Mouse (Mus musculus) heart, postnatal 0 days (tissue): ENCODE results near the gene Rasgef1b. TPM values are rescaled to one million over a fixed set of nuclear protein-coding genes. Genes with fewer than 3 reads are reported as not detected.

Source experiments
- ATAC-seq: fragments of 200-750 bp; cut with Nextera tagmentation; 2 replicates; pipeline ENCODE4 v1.8.0; 2017; ENCODE audit warnings: low read depth, moderate number of reproducible peaks, moderate library complexity; ENCODE audit not compliant: insufficient read depth
- DNase-seq: peaks from one replicate; pipeline ENCODE4 v3.0.0-alpha.2; 2016; ENCODE audit warnings: low spot score
- H3K27ac ChIP-seq: fragments of 300-500 bp; sonication (generic); 2 replicates; pipeline ENCODE4 v1.5.1; 2014; ENCODE audit warnings: low read depth, mild to moderate bottlenecking
- H3K27me3 ChIP-seq: fragments of 300-500 bp; sonication (generic); 2 replicates; pipeline ENCODE4 v1.6.1; 2014; ENCODE audit warnings: low read length, mixed read lengths; ENCODE audit not compliant: control insufficient read depth, insufficient read depth
- H3K36me3 ChIP-seq: fragments of 300-500 bp; sonication (generic); replicated peaks from 2 replicates; pipeline ENCODE4 v1.6.1; 2014; ENCODE audit warnings: low read length, mixed read lengths; ENCODE audit not compliant: control insufficient read depth, insufficient read depth
- H3K4me1 ChIP-seq: fragments of 300-500 bp; sonication (generic); 2 replicates; pipeline ENCODE4 v1.6.1; 2014; ENCODE audit warnings: antibody characterized with exemption; ENCODE audit not compliant: control insufficient read depth, insufficient read depth
- H3K4me2 ChIP-seq: fragments of 300-500 bp; sonication (generic); 2 replicates; pipeline ENCODE4 v1.6.1; 2014; ENCODE audit warnings: low read depth, mild to moderate bottlenecking, low read length, moderate library complexity
- H3K4me3 ChIP-seq: fragments of 300-500 bp; sonication (generic); 2 replicates; pipeline ENCODE4 v1.5.1; 2014; ENCODE audit warnings: low read depth, low read length
- H3K9ac ChIP-seq: fragments of 300-500 bp; sonication (generic); replicated peaks from 2 replicates; pipeline ENCODE4 v1.6.1; 2014; ENCODE audit warnings: low read depth, low read length, mixed read lengths
- H3K9me3 ChIP-seq: fragments of 300-500 bp; sonication (generic); replicated peaks from 2 replicates; pipeline ENCODE4 v1.6.1; 2016; ENCODE audit warnings: low read length; ENCODE audit not compliant: control insufficient read depth
- CTCF ChIP-seq: IDR thresholded peaks from 2 replicates; pipeline ENCODE4 v1.5.1; 2016; ENCODE audit warnings: antibody characterized with exemption, control low read depth, low read depth
- EP300 ChIP-seq: IDR thresholded peaks from 2 replicates; pipeline ENCODE4 v1.6.1; 2016; ENCODE audit warnings: antibody characterized with exemption, low read depth
- WGBS: fragments of 180-500 bp; shearing (Covaris S2); extraction: QIAGEN DNeasy Blood & Tissue Kit; methylation state at CpG from one replicate; pipeline ENCODE4 v1.1.7; 2014; 5-methylcytosine and 5-hydroxymethylcytosine counted together
- polyA plus RNA-seq: library from polyadenylated mRNA; unstranded; fragments of >200 nt; fragmentation: Nextera tagmentation; extraction: Ambion mirVana; gene quantifications from 2 replicates; pipeline ENCODE4 v1.2.1, GENCODE M21; 2015
- total RNA-seq: library from RNA; depleted of rRNA; stranded (reverse); fragments of >200 nt; gene quantifications from 2 replicates; pipeline ENCODE4 v1.2.3, GENCODE M21; 2014; ENCODE audit warnings: low replicate concordance

The Rasgef1b gene
- total and polyA plus RNA-seq, 2 experiments from 2014 or later, result 19.0 to 29.8 TPM

DNA sequence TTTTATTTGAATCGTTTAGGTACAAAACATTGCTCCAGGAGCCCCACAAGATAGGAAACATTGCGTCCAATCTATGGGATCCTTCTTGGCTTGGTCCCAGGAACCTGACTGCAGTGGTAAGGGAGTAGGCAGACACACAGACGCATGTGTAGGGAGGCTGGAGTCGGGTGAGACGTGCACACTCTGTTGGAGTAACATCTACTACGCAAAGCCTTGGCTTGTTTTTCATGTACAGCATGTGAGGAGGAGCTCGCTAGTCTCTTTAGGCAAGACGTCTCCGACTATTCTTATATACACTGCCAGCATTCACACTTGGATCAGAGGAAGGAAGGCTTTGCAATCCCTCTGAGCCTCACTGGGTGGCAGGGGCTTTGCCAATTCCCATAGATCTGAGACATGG lies 315.5 kb downstream of the Rasgef1b start:
- Histone ChIP-seq H3K4me2 (no peak overlapping the region), H3K4me1 (no peaks in the 10 kb centered on the region), H3K27ac (no peak overlapping the region), H3K4me3 (no peak overlapping the region), H3K27me3 (no peaks in the 10 kb centered on the region), H3K9ac (no peak overlapping the region), H3K36me3 (no peaks in the 10 kb centered on the region), H3K9me3 (no peaks in the 10 kb centered on the region)
- DNase-seq (no peak), ATAC-seq (no peak)
- 81% methylated on average over 9 of the region's 9 CpGs for WGBS
- TF ChIP-seq EP300, result no peak
- no peak for TF ChIP-seq CTCF

DNA sequence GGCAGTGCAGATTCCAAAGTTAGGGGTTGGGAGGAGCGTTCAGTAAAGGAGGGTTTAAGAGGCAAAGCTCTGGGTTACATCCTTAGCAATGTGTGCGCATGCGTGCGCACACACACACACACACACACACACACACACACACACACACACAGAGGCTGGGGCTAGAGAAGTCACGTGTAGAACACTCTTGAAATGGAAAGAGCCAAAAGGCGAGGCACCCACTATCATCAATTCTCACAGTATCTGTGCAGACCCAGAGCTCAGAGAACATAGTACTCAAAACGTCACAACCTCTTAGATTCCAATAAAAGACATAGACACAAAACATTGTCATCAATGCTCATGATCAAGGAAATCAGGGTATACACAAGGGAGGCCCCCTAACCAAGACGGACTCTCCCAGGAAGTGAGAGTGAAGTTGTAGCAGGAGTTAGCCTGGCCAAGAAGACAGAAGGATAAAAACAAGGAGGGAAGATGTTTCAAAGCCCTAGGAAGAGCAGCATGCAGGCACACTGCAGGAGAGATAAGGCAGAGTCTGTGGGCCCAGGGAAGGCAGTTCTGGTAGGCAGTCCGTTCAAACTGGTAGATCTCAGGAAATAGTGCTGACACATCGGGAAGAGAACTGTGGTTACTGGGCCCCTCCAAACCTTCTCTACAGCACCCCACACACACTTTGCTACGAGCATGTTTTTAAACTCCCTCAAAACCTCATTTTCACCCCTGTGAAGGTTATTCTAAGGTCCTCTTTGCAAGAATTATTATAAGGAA lies 324.3 kb downstream of the Rasgef1b start:
- Histone ChIP-seq H3K27ac (no peak overlapping the region), H3K27me3 (no peaks in the 10 kb centered on the region), H3K4me2 (no peak overlapping the region), H3K4me1 (peaks cover 26% of the 10 kb centered on the region), H3K9ac (no peak overlapping the region), H3K36me3 (no peaks in the 10 kb centered on the region), H3K9me3 (no peaks in the 10 kb centered on the region), H3K4me3 (no peak overlapping the region)
- TF ChIP-seq EP300 (no peak), CTCF (no peak)
- ATAC-seq, result no peak
- no peak for DNase-seq
- 78% methylated on average over 11 of the region's 11 CpGs for WGBS

DNA sequence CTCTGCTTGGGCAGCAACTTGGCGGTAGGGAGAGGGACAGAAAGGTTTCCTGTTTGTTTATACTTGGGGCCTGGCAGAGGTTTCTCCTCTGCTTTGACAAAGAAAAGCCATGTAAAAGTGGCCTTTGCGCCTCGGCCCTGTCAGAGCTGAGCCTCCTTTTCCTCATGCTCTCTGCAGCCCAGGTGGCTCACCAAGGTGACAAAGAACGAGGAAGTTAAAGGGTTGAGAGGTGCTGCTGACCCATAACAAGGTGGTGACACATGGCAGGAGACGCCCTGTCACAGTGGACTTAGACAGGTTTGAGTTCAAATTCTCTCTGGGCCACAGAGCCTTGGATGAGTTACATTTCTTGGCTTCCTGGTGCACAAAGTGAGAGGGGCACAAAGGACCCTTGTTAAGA lies 325.5 kb downstream of the Rasgef1b start:
- ATAC-seq (no peak), DNase-seq (no peak)
- no peak overlapping the region for H3K9ac ChIP-seq
- H3K9me3 ChIP-seq, result no peaks in the 10 kb centered on the region
- H3K36me3 ChIP-seq, result no peaks in the 10 kb centered on the region
- H3K27ac ChIP-seq, result no peak overlapping the region
- peaks cover 26% of the 10 kb centered on the region for H3K4me1 ChIP-seq
- 77% methylated on average over 5 of the region's 5 CpGs for WGBS
- no peak overlapping the region for H3K4me3 ChIP-seq
- no peak overlapping the region for H3K4me2 ChIP-seq
- TF ChIP-seq EP300 (no peak), CTCF (no peak)
- H3K27me3 ChIP-seq, result no peaks in the 10 kb centered on the region

DNA sequence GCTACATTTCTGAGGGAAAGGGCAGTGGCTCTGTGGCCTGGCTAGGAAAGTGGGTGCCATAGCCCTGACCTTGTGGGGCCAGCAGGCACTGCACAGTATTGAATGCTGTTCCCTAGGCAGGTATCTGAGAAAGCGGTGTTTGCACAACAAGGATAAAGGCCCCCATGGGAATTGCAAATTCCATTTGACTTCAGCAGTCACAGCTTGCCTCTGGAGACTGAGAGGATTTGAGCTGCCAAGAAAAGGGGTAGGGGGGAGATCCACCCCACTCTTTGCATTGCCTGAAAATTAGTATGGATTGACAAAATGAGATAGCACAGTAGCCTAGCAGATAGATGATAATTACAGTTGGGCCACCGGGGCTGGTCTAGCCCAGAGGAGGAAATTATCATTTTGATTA lies 326.1 kb downstream of the Rasgef1b start:
- H3K9ac ChIP-seq, result no peak overlapping the region
- H3K9me3 ChIP-seq, result no peaks in the 10 kb centered on the region
- WGBS, result 32% methylated on average over 2 of the region's 2 CpGs
- no peaks in the 10 kb centered on the region for H3K36me3 ChIP-seq
- DNase-seq (no peak), ATAC-seq (peak; percentile 27; the same call in 1 of the 2 replicates)
- TF ChIP-seq CTCF (no peak), EP300 (no peak)
- H3K27me3 ChIP-seq, result no peaks in the 10 kb centered on the region
- no peak overlapping the region for H3K27ac ChIP-seq
- peaks cover 26% of the 10 kb centered on the region for H3K4me1 ChIP-seq
- H3K4me3 ChIP-seq, result no peak overlapping the region
- H3K4me2 ChIP-seq, result no peak overlapping the region; the same call in 1 of the 2 replicates

DNA sequence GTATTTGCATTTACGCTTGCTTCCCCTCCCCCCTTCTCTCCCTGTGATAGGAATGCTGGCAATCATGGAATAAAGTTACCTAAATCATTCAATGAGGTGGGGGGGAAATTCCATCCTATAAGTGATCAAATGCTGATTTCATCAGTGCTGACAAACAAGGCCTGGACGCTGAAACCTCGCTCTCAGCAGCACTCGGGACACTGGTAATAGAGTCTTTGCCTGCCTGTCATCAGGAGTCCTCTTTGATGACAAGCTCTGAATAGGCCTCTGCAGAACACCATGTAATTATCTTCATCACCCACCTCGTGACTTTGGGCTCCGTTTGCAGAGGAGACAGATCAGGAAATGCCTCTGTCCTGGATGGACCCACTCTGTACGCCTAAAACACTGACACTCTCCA lies 326.6 kb downstream of the Rasgef1b start:
- ATAC-seq (peak; percentile 72), DNase-seq (peak; percentile 42)
- H3K4me2 ChIP-seq, result no peak overlapping the region; the same call in 1 of the 2 replicates
- H3K36me3 ChIP-seq, result no peaks in the 10 kb centered on the region
- H3K4me1 ChIP-seq, result peaks cover 26% of the 10 kb centered on the region
- 35% methylated on average over 7 of the region's 7 CpGs for WGBS
- H3K9ac ChIP-seq, result no peak overlapping the region
- TF ChIP-seq EP300, result no peak
- TF ChIP-seq CTCF, result no peak
- no peaks in the 10 kb centered on the region for H3K27me3 ChIP-seq
- H3K9me3 ChIP-seq, result no peaks in the 10 kb centered on the region
- no peak overlapping the region for H3K27ac ChIP-seq
- no peak overlapping the region for H3K4me3 ChIP-seq
